Mouse (Mus musculus) hindbrain, embryonic 14.5 days (tissue): ENCODE results near the gene Endou. TPM values are rescaled to one million over a fixed set of nuclear protein-coding genes. Genes with fewer than 3 reads are reported as not detected.

Experiments used
- ATAC-seq: fragments of 200-750 bp; cut with Nextera tagmentation; 2 replicates; pipeline ENCODE4 v1.8.0; 2017; ENCODE audit warnings: moderate number of reproducible peaks, mild to moderate bottlenecking, moderate TSS enrichment, moderate library complexity; ENCODE audit not compliant: low FRiP score
- DNase-seq: peaks from one replicate; pipeline ENCODE4 v3.0.0-alpha.2; 2015; ENCODE audit warnings: low spot score
- H3K27ac ChIP-seq: fragments of 300-500 bp; sonication (generic); 2 replicates; pipeline ENCODE4 v1.5.1; 2014; ENCODE audit warnings: mild to moderate bottlenecking, moderate library complexity
- H3K27me3 ChIP-seq: fragments of 300-500 bp; sonication (generic); 2 replicates; pipeline ENCODE4 v1.6.1; 2014; ENCODE audit warnings: mild to moderate bottlenecking, low read length, mixed read lengths; ENCODE audit not compliant: control insufficient read depth, insufficient read depth
- H3K36me3 ChIP-seq: fragments of 300-500 bp; sonication (generic); replicated peaks from 2 replicates; pipeline ENCODE4 v1.6.1; 2014; ENCODE audit not compliant: control insufficient read depth, insufficient read depth
- H3K4me1 ChIP-seq: fragments of 300-500 bp; sonication (generic); replicated peaks from 2 replicates; pipeline ENCODE4 v1.6.1; 2014; ENCODE audit warnings: antibody characterized with exemption, low read length, mixed read lengths; ENCODE audit not compliant: control insufficient read depth, insufficient read depth
- H3K4me2 ChIP-seq: fragments of 300-500 bp; sonication (generic); replicated peaks from 2 replicates; pipeline ENCODE4 v1.6.1; 2014; ENCODE audit warnings: mild to moderate bottlenecking, moderate library complexity
- H3K4me3 ChIP-seq: fragments of 300-500 bp; sonication (generic); replicated peaks from 2 replicates; pipeline ENCODE4 v1.5.1; 2014; ENCODE audit warnings: mild to moderate bottlenecking, low read length
- H3K9ac ChIP-seq: fragments of 300-500 bp; sonication (generic); 2 replicates; pipeline ENCODE4 v1.6.1; 2014
- H3K9me3 ChIP-seq: fragments of 300-500 bp; sonication (generic); 2 replicates; pipeline ENCODE4 v1.6.1; 2016; ENCODE audit warnings: low read length; ENCODE audit not compliant: control insufficient read depth
- WGBS: fragments of 180-500 bp; shearing (Covaris S2); extraction: QIAGEN DNeasy Blood & Tissue Kit; methylation state at CpG from one replicate; pipeline ENCODE4 v1.1.7; 2014; 5-methylcytosine and 5-hydroxymethylcytosine counted together
- polyA plus RNA-seq: library from polyadenylated mRNA; unstranded; fragments of >200 nt; fragmentation: Nextera tagmentation; extraction: Ambion mirVana; gene quantifications from 2 replicates; pipeline ENCODE4 v1.2.1, GENCODE M21; 2014

Gene Endou
- polyA plus RNA-seq, 1 experiment from 2014 or later: 0.31 TPM

- ATAC-seq: peak; percentile 12; the same call in 1 of the 2 replicates
- Histone ChIP-seq H3K27ac (0 out of 2 replicates have a peak overlapping the region, but pooled peaks have one; percentile 11), H3K9me3 (no peaks in the 10 kb centered on the region), H3K4me2 (peak overlapping the region; percentile 83), H3K4me1 (peaks cover 22% of the 10 kb centered on the region), H3K4me3 (peak overlapping the region; percentile 35), H3K9ac (peak overlapping the region; percentile 52), H3K36me3 (no peaks in the 10 kb centered on the region), H3K27me3 (peaks cover 24% of the 10 kb centered on the region)
- DNase-seq: peak; percentile 51
- 0% methylated on average over 18 of the region's 18 CpGs for WGBS
These were observed 37.1 kb upstream of the Endou start for GRCm38 (mm10) chr15:97768192-97768591.

GRCm38 (mm10) chr15:97767280-97768186, 36.4 kb upstream of the Endou start, which contains the start of gene Rapgef3:
Gene Rapgef3 (minus strand): TSS chr15:97767972.
- H3K27me3 ChIP-seq: peaks cover 24% of the 10 kb centered on the region
- peak within 1 kb of the TSS; percentile 35 for H3K4me3 ChIP-seq
- H3K9me3 ChIP-seq: no peaks in the 10 kb centered on the region
- H3K4me1 ChIP-seq: peaks cover 22% of the 10 kb centered on the region
- H3K27ac ChIP-seq: peak within 1 kb of the TSS; percentile 65
- no peaks in the 10 kb centered on the region for H3K36me3 ChIP-seq
- ATAC-seq: peak; percentile 76
- H3K9ac ChIP-seq: peak within 1 kb of the TSS; percentile 52
- under 1% methylated on average over 43 of the region's 44 CpGs for WGBS
- H3K4me2 ChIP-seq: peak within 1 kb of the TSS; percentile 83
- DNase-seq: peak; percentile 58

- no peaks in the 10 kb centered on the region for H3K36me3 ChIP-seq
- H3K9ac ChIP-seq: peak overlapping the region; percentile 52
- DNase-seq: no peak
- peak overlapping the region; percentile 35 for H3K4me3 ChIP-seq
- peak; percentile 43; the same call in 1 of the 2 replicates for ATAC-seq
- peaks cover 22% of the 10 kb centered on the region for H3K4me1 ChIP-seq
- H3K9me3 ChIP-seq: no peaks in the 10 kb centered on the region
- peak overlapping the region; percentile 65 for H3K27ac ChIP-seq
- H3K27me3 ChIP-seq: peaks cover 24% of the 10 kb centered on the region
- H3K4me2 ChIP-seq: peak overlapping the region; percentile 83
- WGBS: 4% methylated on average over 23 of the region's 23 CpGs
These were observed 35.6 kb upstream of the Endou start for GRCm38 (mm10) chr15:97766594-97767279.

GRCm38 (mm10) chr15:97766194-97766593, 35.1 kb upstream of the Endou start:
- Histone ChIP-seq H3K4me3 (peak overlapping the region; percentile 35), H3K9ac (peak overlapping the region; percentile 52), H3K4me2 (peak overlapping the region; percentile 83), H3K27ac (peak overlapping the region; percentile 65), H3K36me3 (no peaks in the 10 kb centered on the region), H3K27me3 (peaks cover 24% of the 10 kb centered on the region), H3K9me3 (no peaks in the 10 kb centered on the region), H3K4me1 (peaks cover 22% of the 10 kb centered on the region)
- peak; percentile 46; the same call in 1 of the 2 replicates for ATAC-seq
- WGBS: 4% methylated on average over 8 of the region's 8 CpGs
- peak; percentile 59 for DNase-seq

GRCm38 (mm10) chr15:97765090-97765794, 34.1 kb upstream of the Endou start:
- no peak overlapping the region for H3K9ac ChIP-seq
- H3K4me2 ChIP-seq: peak overlapping the region; percentile 83
- peaks cover 19% of the 10 kb centered on the region for H3K27me3 ChIP-seq
- no peak for DNase-seq
- ATAC-seq: no peak
- no peak overlapping the region for H3K27ac ChIP-seq
- WGBS: 30% methylated on average over 13 of the region's 13 CpGs
- no peaks in the 10 kb centered on the region for H3K36me3 ChIP-seq
- H3K4me3 ChIP-seq: no peak overlapping the region
- H3K9me3 ChIP-seq: no peaks in the 10 kb centered on the region
- peaks cover 22% of the 10 kb centered on the region for H3K4me1 ChIP-seq

- H3K4me1 ChIP-seq: peaks cover 22% of the 10 kb centered on the region
- no peak overlapping the region for H3K9ac ChIP-seq
- H3K9me3 ChIP-seq: no peaks in the 10 kb centered on the region
- ATAC-seq (no peak), DNase-seq (no peak)
- H3K27me3 ChIP-seq: peaks cover 15% of the 10 kb centered on the region
- no peak overlapping the region for H3K27ac ChIP-seq
- 86% methylated on average over 2 of the region's 2 CpGs for WGBS
- no peaks in the 10 kb centered on the region for H3K36me3 ChIP-seq
- H3K4me3 ChIP-seq: no peak overlapping the region
- no peak overlapping the region for H3K4me2 ChIP-seq
These were observed 33.4 kb upstream of the Endou start for GRCm38 (mm10) chr15:97764532-97764931.

- ATAC-seq (no peak), DNase-seq (no peak)
- Histone ChIP-seq H3K9me3 (no peaks in the 10 kb centered on the region), H3K27ac (no peak overlapping the region), H3K4me1 (peaks cover 22% of the 10 kb centered on the region), H3K4me2 (no peak overlapping the region), H3K9ac (no peak overlapping the region), H3K27me3 (peaks cover 9% of the 10 kb centered on the region), H3K36me3 (no peaks in the 10 kb centered on the region), H3K4me3 (no peak overlapping the region)
- WGBS: 64% methylated on average over 9 of the region's 9 CpGs
These were observed 32.3 kb upstream of the Endou start for GRCm38 (mm10) chr15:97763256-97764049.

GRCm38 (mm10) chr15:97762733-97763132, 31.6 kb upstream of the Endou start:
- no peaks in the 10 kb centered on the region for H3K9me3 ChIP-seq
- 77% methylated on average over 9 of the region's 9 CpGs for WGBS

More at GRCm38 (mm10) chr15:97762733-97763132, 31.6 kb upstream of the Endou start:
- H3K27me3 ChIP-seq: peaks cover 9% of the 10 kb centered on the region
- no peak overlapping the region for H3K27ac ChIP-seq
- H3K4me2 ChIP-seq: no peak overlapping the region
- no peak overlapping the region for H3K4me3 ChIP-seq
- ATAC-seq: no peak
- no peak overlapping the region for H3K9ac ChIP-seq
- H3K36me3 ChIP-seq: no peaks in the 10 kb centered on the region
- peaks cover 17% of the 10 kb centered on the region for H3K4me1 ChIP-seq
- DNase-seq: no peak
